Mouse (Mus musculus) stomach, postnatal 0 days (tissue): ENCODE measurements around the gene 1700018B08Rik.

Source experiments
- CTCF ChIP-seq: IDR thresholded peaks from 2 replicates; pipeline ENCODE4 v1.5.1; 2016; ENCODE audit warnings: antibody characterized with exemption, low read depth, mild to moderate bottlenecking, moderate library complexity
- EP300 ChIP-seq: optimal IDR thresholded peaks from 2 replicates; pipeline ENCODE3; 2016; ENCODE audit warnings: antibody characterized with exemption

DNA sequence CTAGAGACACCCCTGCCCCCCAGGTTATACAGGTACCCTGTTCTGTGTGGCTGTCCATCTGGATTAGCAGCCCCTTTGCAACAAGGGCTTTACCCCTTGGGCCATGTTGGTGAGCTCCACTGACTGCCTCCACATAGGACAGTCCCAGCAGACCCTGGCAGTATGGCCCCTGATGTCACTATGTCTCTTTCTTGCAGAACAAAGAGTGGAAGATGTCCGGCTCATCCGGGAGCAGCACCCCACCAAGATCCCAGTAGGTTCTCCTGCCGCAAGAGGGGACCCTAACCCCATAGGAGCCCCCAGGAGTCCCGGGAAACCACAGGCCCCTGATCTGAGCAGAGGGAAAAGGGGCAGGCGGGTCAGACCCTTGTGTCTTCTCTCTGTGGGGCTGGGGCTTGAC lies 49.2 kb upstream of the 1700018B08Rik start:
- TF ChIP-seq CTCF (no peak), EP300 (no peak)
